Mouse (Mus musculus): ENCODE measurements at regions not wholly inside any gene's neighbourhood (a gene's known extent, or its start where the extent isn't known, plus 50 kb on each side); places are given as distances from the start of the nearest gene placed in this dataset.
A peak's percentile ranks its signal among the peaks of the same experiment; 100 is the strongest.

DNA sequence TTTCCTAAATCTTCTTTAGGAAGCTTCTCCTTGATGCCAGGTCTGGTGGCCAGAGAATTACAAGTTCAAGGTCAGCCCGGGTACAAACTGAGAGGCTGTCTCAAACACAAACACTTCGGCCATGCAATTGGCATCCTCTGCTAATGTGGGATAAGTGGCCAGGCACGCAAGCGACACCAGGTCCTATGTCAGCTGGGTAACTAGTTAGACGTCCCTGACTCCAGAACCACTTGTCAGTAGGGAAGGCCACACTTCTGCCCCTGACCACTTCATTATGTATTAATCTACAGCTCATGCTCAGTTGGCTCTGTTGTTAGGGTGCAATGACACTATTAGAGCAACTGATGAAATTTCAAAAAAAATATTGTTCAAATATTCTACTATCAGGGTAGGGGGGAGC is 149.5 kb upstream of the Tshz3 start:
- DNase-seq: no peak

DNA sequence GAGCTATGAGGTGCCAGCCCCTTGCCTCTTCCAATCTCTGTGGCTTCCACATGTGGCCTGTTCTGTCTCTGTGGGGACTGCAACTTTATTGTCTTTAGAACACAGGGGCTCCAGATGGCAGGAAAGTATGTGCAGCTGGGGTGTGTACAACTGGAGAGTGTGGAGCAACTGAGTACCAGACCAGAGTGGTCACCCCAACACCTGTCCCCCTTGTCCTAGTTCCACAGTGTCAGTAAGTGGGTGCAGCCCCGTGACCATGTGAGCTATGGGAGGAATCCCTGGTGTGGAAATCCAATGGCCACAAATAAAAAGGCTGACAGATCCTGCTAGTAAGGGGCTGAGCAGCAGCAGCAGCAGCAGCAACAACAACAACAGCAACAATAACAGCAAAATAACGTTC is 126.9 kb upstream of the Tshz3 start:
- DNase-seq: no peak

GRCm38 (mm10) chr7:36582074-36582473 is 115.8 kb upstream of the Tshz3 start:
- DNase-seq: no peak

DNA sequence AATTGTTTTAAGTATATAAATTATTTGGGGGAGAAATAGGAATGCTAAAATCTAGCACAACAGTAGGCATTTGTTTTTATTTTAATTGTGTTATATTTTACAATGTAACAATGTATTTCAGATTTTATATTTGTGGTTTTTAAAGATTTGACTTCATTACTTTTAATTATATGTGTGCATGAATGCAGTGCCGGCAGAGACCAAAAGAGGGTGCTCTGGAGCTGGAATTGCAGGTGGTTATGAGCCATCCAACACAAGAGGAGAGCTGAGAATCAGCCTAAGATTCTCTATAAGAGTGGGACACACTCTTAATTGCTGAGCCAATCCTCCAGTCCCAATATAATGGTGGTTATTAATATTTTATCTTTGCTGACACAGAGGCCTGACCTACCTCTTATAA is 112.9 kb upstream of the Tshz3 start:
- DNase-seq: no peak

DNA sequence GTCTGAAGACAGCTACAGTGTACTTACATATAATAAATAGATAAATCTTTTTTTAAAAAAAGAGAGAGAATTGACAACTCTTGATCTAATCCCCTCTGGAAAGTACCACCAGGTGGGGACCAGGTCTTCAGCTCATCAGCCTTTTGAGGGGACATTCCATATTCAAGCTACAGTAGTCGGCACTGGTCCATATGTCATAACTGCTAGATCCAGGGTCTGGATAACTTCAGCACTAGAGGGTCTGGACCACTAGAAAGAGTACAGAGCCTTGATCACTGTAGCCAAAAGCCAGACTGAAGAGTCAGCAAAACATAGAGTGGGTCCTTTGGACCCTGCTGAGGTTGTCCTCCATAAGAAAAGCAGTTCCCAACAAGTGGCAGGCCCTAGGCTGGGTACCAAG is 106.4 kb upstream of the Tshz3 start:
- DNase-seq: no peak

- DNase-seq: no peak
These were observed 101.2 kb upstream of the Tshz3 start for GRCm38 (mm10) chr7:36596630-36597301.

DNA sequence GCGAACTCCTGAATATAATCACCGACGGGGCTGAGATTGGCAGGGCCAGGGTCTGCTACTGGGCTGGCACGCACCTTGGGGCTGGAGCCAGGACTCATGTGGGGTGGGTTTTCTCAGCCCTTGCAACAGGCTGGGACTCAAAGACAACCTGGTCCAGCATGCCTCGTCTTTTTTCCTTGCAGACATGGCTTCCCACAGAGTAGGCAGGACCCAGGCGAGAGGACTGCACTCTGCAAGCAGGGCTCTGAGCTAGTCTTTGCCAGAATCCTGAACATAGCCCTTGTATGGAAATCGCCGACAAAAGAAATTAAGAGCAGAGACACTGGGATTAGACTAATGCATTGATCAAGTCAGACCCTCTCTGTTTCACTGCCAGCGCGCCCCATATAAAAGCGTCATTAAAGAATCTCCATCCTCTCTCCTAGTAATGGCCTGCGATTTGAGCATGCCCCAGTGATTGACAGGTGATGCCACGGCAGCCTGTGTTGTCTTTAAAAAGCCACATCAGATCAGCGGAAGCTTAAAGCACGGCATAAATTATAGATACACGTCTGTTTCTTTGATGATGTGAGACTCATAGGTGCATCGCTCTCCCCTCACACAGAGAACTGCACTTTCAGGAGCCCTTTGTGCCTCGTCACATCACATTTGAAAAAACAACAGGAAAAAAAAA is 92.8 kb upstream of the Tshz3 start:
- DNase-seq: peak; percentile 64 to 74

DNA sequence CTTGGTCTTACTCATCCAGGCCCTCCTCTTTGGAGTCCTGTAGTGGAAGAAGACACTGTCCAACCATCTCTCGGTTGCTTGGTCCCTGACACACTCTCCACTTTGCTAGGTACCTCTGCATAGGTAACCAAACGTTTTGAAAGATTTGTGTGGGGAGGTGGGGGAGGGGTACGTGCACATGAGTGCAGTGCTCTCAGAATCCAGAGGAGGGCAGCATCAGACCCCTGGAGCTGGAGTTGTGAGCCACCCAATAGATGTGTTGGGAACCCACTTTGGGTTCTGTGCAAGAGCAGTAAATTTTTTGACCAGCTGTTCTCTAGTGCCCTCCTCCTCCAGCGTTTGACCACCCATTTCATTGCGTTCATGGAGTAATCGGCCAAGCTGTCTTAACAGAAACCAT is 77.7 kb upstream of the Tshz3 start:
- DNase-seq: no peak

DNA sequence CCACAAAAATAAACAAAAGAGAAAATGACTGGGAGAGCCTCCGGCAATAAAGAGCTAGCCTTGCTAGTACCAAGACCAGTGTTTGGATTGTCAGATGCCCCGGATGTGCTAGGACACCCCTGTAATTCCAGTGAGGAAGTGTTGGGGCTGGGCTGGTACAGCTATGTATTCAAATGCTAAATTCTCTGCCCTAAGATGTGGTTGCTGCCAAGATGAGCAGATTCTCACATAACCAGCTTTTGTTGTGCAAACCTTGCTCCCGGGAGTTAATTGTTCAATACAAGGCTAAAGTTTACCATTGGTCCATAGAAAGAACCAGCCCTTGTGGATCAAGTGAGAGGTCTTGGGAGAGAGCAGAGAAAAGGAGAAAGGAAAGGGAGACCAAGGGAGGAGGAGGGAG is 53.7 kb upstream of the Tshz3 start:
- no peak for DNase-seq

All from cerebellum, postnatal 14 days (tissue).